8 mouse cellular contexts compared by ENCODE assay signal in the genomic region with DNA sequence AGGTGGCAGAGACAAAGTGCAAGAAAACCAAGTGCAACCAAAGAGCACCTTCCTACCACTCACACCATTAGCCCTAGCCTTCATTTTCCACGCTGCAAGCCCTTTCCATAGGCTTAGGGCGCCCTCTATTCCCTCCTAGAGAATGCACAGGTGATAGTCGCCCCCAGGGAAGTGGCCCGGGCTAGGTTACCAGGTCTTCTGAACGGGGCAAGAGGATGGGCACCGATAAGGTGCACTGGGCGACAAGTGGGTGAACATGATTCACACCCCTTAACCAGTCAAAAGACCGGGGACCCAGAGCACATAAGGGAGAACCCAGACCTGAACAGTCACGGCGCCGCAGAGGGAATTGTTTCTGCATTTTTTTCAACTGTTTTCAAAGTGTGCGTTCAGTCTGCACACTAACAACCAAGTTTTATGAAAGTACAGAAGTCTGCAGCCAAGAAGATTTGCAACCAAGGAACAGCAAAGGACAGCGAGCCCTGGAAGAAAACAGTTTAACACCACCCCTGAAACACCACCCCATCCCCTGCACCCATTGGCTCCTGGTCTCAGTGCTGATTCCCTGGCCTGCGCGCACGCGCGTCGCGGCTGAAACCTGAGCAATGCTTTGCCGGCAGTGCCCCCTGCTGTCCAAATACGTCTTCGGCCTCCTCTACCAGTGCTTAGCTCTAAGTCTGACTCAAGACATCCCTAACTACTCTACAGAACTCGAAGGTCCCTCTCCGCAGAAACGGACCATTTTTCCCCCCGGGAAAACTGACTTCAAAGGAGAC. TPM values are rescaled to one million over a fixed set of nuclear protein-coding genes. Genes with fewer than 3 reads are reported as not detected.
A peak's percentile ranks its signal among the peaks of the same experiment; 100 is the strongest.
DNase-seq lines count a peak whose midpoint lies in the region; ATAC-seq and TF ChIP-seq lines count a peak whose summit lies in the region.

No protein-coding gene starts in this region.

- peak; percentile 94 for TF ChIP-seq CTCF in hindbrain, postnatal 0 days (IDR thresholded peaks at IDR 0.05; ENCODE audit: low read depth)
- peak; percentile 83 for TF ChIP-seq CTCF in left cerebral cortex, adult 2 months (IDR thresholded peaks at IDR 0.05)

- H3K27me3 ChIP-seq in hindbrain, postnatal 0 days (ENCODE audit: insufficient read depth, low read length): no peaks in the 10 kb centered on the region

- intact Hi-C loops in left cerebral cortex, adult 2 months (cut with DNase I): loop anchor here (1.0 to 5.0 kb wide), 4 partner anchors 77 to 652 kb away; a partner anchor contains a TSS

- H3K36me3 ChIP-seq in hindbrain, postnatal 0 days (ENCODE audit: insufficient read depth, low read length): no peaks in the 10 kb centered on the region

- peak overlapping the region; percentile 38 for H3K9ac ChIP-seq in hindbrain, postnatal 0 days (replicated peaks; ENCODE audit: low read length)

- peak; percentile 93 for DNase-seq in T-cell, adult 2 months (ENCODE audit: low spot score)
- DNase-seq in cerebellum, postnatal 36 days: peak; percentile 96 to 98
- DNase-seq in gastrocnemius, adult 18-20 months (ENCODE audit: low spot score): peak; percentile 97
- peak; percentile 97 for DNase-seq in hindbrain, postnatal 0 days (ENCODE audit: low spot score)
- DNase-seq in left cerebral cortex, adult 2 months (ENCODE audit: extremely low spot score in 1 of 2, low spot score in 2 of 2): peak; percentile 95 to 98
- DNase-seq in right cerebral cortex, adult 2 months (ENCODE audit: low spot score in 2 of 2): peak; percentile 98 to 99
- DNase-seq in urinary bladder, postnatal 14 days (ENCODE audit: low spot score): peak; percentile 97

- WGBS in hindbrain, postnatal 0 days: under 1% methylated on average over 27 of the region's 27 CpGs

- H3K4me1 ChIP-seq in hindbrain, postnatal 0 days (ENCODE audit: insufficient read depth, low read length): no peaks in the 10 kb centered on the region

- no peaks in the 10 kb centered on the region for H3K9me3 ChIP-seq in hindbrain, postnatal 0 days (ENCODE audit: low read length)

- H3K4me3 ChIP-seq in hindbrain, postnatal 0 days (ENCODE audit: low read length): peak overlapping the region; percentile 44
- peak overlapping the region; percentile 53 for H3K4me3 ChIP-seq in left cerebral cortex, adult 2 months

- no peak overlapping the region for H3K27ac ChIP-seq in hindbrain, postnatal 0 days
- peak overlapping the region; percentile 84 for H3K27ac ChIP-seq in left cerebral cortex, adult 2 months

- H3K4me2 ChIP-seq in hindbrain, postnatal 0 days (ENCODE audit: low read depth, low read length): peak overlapping the region; percentile 89

- ATAC-seq in hindbrain, postnatal 0 days: peak; percentile 94
- peak; percentile 99 for ATAC-seq in megakaryocyte, adult 5-6 weeks (ENCODE audit: poor library complexity, severe bottlenecking)

RNA-seq across cellular contexts. Expression of a gene that starts 24.7 kb away (rescaled TPM):
- total RNA-seq in gastrocnemius, adult 18-20 months (2021): 100 to 1,000 TPM; 150 to 177 TPM
- 99.1 and 101 TPM in 2 replicates for total RNA-seq in hindbrain, postnatal 0 days (2014; rRNA removed)
- 123 and 129 TPM in 2 replicates for polyA plus RNA-seq in hindbrain, postnatal 0 days (2015; fragmentation: Nextera tagmentation; extraction: Ambion mirVana)
- 10 to 100 TPM; 83.8 to 83.9 TPM for total RNA-seq in left cerebral cortex, adult 2 months (2021)
- 61.8 and 66.0 TPM in 2 replicates for total RNA-seq in megakaryocyte, adult 5-6 weeks (2015)
- 59.2 and 62.0 TPM in 2 replicates for total RNA-seq in megakaryocyte, adult 5-6 weeks (2017)

RNA-seq across cellular contexts. Expression of a gene that starts 47.9 kb away (rescaled TPM):
- total RNA-seq in gastrocnemius, adult 18-20 months (2021): not detected
- total RNA-seq in hindbrain, postnatal 0 days (2014; rRNA removed): 0.90 TPM in 1 of 2 replicates, not detected in the other
- 0.08 and 0.13 TPM in 2 replicates for polyA plus RNA-seq in hindbrain, postnatal 0 days (2015; fragmentation: Nextera tagmentation; extraction: Ambion mirVana)
- total RNA-seq in left cerebral cortex, adult 2 months (2021): not detected
- total RNA-seq in megakaryocyte, adult 5-6 weeks (2015): not detected in 2 replicates
- not detected in 2 replicates for total RNA-seq in megakaryocyte, adult 5-6 weeks (2017)

RNA-seq across cellular contexts. Expression of a gene that starts 58.9 kb away (rescaled TPM):
- total RNA-seq in gastrocnemius, adult 18-20 months (2021): 10 to 100 TPM; 11.6 to 17.7 TPM
- 42.5 and 55.6 TPM in 2 replicates for total RNA-seq in hindbrain, postnatal 0 days (2014; rRNA removed)
- 53.3 and 56.7 TPM in 2 replicates for polyA plus RNA-seq in hindbrain, postnatal 0 days (2015; fragmentation: Nextera tagmentation; extraction: Ambion mirVana)
- total RNA-seq in left cerebral cortex, adult 2 months (2021): 10 to 100 TPM; 15.5 to 16.3 TPM
- total RNA-seq in megakaryocyte, adult 5-6 weeks (2015): 5.1 and 6.9 TPM in 2 replicates
- 5.8 and 6.1 TPM in 2 replicates for total RNA-seq in megakaryocyte, adult 5-6 weeks (2017)
